Mouse (Mus musculus) CH12F3 (cell line): ENCODE results near the gene Cyp2a12.
"Not testable (repeated sequence)": the region's sequence is repeated elsewhere in the genome, so short reads cannot be mapped to it uniquely, and the experiment has no call there.

Source experiments
- in situ Hi-C: fragments of 300-500 bp; cut with MboI; formaldehyde crosslinking; loops from 2 replicates; pipeline ENCODE4 v1.14.3; 2020; ENCODE audit warnings: low sequenced_read_pairs

The Cyp2a12 gene

GRCm38 (mm10) chr7:27028789-27029188 lies at the start of gene Cyp2a12:
TSS of gene Cyp2a12 (plus strand) at chr7:27029081.
- in situ Hi-C loops, result no loop called here

DNA sequence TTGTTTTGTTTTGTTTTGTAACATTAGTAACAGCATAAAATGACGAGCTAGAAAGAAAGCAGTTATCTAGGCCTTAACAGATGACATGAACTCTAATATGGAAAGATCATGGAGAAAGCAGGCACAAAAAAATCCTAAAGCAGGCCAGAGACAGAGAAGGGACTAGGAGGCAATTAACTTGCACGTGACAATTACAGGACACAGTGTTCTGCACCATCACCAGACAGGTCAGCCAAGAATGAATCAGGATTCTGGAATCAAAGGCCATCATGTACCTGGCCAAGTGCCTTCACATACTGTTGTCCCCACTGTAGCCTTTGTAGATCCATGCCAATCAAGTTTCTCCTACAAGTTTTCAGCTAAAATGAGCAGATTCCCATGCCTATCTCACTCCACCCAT lies 47.4 kb upstream of the Cyp2a12 start:
- in situ Hi-C loops, result not testable (repeated sequence)

GRCm38 (mm10) chr7:26981937-26982336 lies 46.9 kb upstream of the Cyp2a12 start:
- in situ Hi-C loops, result not testable (repeated sequence)

DNA sequence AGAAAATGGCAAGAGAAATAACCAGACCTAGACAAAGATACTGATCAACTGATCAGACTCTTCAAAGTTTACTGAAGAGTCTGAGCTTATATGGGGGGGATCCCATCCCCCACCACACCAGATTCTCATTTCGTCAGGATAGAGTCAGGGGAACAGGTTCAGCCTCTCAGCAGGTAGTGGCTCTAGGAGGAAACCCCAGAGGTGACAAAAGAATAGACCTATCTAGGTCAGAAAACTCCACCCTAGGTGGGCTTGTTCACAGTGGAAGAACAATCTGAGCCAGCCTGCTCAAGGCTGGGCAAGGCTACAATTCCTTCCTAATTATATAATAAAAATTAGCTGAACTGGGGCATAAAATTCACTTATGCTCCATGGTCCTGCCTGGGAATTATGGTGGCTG lies 46.3 kb upstream of the Cyp2a12 start:
- in situ Hi-C loops, result no loop called here

DNA sequence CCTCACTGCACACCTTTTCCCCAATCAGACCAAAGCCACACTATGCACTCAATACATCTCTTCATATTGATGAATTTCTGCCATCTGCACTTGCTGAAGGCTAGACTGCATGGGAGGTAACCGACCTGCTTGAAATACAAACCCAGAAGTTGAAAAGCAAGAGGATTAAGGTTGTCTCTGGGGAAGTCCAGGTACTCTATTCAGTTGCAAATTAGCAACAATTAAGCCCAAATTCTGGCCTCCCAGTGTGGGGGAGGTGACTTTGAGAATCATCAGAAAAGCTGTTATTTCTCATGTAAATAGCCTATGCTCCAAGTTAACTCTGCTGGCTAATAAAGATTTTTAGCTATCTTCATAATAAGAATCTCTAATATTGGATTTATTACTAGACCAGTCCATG lies 45.7 kb upstream of the Cyp2a12 start:
- in situ Hi-C loops, result not testable (repeated sequence)

DNA sequence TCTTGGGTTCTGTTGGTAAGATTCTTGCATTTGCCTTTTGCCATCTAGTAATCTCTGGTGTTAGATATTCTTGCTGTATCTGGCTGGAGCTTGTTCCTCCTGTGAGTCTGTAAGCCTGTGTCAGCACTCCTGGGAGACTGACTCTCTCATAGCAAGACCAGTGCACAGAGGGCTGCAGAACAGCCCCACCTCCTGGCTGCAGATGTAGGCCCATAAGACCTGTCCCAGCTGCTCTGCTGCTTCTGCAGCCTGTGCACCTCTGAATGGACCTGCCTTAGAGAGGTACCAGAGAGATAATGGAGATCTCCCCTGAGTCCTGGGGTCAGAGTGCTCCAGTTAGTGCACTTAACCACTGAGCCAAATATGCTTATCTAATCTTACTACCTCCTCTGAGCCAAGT lies 2.3 kb upstream of the Cyp2a12 start:
- in situ Hi-C loops, result not testable (repeated sequence)

- in situ Hi-C loops, result not testable (repeated sequence)
Measured at GRCm38 (mm10) chr7:27048886-27049285, 20.0 kb downstream of the Cyp2a12 start.

DNA sequence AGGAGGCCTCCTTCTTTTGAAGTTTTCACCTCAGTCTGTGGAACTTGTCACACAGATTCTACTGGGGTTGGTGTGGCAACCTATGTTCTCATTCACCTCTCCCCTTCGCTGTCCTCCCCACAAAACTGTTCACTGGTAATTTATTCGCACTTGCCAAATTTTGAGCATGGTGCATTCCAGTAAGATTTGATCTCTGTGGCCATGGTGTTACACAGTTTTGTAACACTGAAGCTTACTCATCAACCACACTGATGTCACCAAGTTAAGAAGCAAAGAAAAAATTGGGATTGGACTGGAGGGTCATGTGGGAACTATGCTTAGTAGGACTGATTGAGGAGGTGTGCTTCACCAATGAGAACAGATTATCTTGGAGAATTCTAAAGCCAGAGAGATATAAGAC lies 30.5 kb downstream of the Cyp2a12 start:
- in situ Hi-C loops, result not testable (repeated sequence)

- in situ Hi-C loops, result not testable (repeated sequence)
Measured at GRCm38 (mm10) chr7:27059896-27060295, 31.0 kb downstream of the Cyp2a12 start.

GRCm38 (mm10) chr7:27078641-27079040 lies 49.8 kb downstream of the Cyp2a12 start:
- in situ Hi-C loops, result no loop called here

DNA sequence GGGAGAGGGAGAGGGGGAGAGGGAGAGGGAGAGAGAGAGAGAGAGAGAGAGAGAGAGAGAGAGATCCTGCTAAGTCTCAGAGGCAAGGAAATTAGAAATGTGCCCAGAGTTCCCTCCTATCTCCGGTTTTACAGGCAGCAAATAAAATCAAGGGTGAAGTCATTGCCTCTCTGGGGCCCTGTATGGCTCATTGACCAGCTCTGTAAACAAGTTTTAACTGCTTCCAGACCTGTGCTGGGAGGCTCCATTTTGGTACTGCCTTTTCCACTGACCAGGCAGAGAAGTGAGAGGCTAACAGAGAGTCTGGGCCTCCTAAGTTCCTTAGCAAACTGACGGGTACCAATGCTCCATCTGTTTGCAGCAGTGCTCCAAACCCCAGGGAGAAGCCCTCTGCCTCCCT lies 52.7 kb downstream of the Cyp2a12 start:
- in situ Hi-C loops, result no loop called here
